Mouse (Mus musculus): Measurements from ENCODE around the gene Mdm4.

DNA sequence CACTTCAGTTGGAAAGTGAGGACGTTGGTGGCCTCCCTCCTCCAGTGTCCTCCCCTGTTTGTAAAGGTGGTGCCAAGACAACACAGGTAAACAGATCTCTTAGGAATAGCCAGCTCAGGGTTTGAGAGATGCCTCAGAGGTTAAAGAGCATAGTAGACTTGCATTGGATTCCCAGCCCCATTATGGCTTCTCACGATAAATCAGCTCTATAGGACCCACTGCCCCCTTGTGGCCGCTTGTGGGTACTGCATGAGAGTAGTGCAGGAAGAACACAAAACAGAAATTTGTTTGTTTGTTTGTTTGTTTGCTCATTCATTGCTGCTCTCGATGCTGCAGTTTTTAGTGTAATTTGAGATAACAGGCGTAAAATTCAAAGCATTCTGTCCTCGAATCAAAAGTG, 61.7 kb downstream of the Mdm4 start:
- TF ChIP-seq CTCF (IDR thresholded peaks at IDR 0.05; ENCODE audit: low read depth): peak; percentile 65
- TF ChIP-seq EP300 (IDR thresholded peaks at IDR 0.05; ENCODE audit: low read depth): no peak
